Mouse (Mus musculus): ENCODE results near the gene Klhl21.

DNA sequence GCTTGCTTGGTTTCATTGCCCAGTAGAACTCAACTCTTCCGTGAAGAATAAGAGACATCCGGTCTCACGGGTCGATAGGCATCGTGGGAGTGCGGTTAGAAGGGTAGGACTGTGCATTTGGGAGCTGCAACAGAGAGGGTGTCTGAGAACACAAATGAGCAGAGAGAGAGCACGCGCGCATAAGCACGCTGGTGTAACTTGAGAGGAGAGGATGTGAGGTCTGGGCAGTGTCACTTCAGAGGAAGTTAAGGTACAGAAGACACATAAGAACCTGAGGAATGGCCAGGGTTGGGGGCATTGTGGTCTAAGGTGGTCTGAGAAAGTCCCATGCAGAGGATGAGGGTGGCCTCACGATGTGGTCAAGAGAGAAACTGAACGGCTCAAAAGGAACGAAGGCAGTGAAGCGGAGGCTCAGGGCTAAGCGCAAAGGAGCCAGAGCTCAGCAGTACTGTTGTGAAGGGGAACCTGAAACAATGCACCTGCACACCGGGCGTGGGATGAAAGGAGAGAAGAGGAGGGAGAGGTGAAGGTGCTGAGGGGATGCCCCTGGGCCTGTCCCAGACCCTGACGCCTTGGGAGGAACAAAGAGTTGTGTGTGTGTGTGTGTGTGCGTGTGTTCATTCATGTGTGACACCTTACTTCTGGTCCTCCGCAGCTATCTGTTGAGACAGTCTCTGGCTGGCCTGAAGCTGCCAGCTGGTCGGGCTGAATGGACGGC is 33.5 kb downstream of the Klhl21 start:
- TF ChIP-seq CTCF (IDR thresholded peaks at IDR 0.05; ENCODE audit: low read depth) (no peak), EP300 (IDR thresholded peaks at IDR 0.05; ENCODE audit: low read depth) (no peak)
